Mouse (Mus musculus) left cerebral cortex, adult 8-10 months (tissue): ENCODE data around the gene Tnnc2. TPM values are rescaled to one million over a fixed set of nuclear protein-coding genes. Genes with fewer than 3 reads are reported as not detected.

ENCODE experiments used
- DNase-seq, 2 experiments: peaks; one replicate each; pipeline ENCODE4 v3.0.0; 2022; ENCODE audit warnings: low spot score in 2 of 2
- total RNA-seq, 4 experiments: library from RNA; stranded (reverse); gene quantifications; 2 replicates each; pipeline ENCODE4 v1.2.4; 2022

The Tnnc2 gene
- total RNA-seq: 1 to 10 TPM in 3 of 4 experiments, not detected in 1; 1.7 to 5.6 (median 4.5) TPM

DNA sequence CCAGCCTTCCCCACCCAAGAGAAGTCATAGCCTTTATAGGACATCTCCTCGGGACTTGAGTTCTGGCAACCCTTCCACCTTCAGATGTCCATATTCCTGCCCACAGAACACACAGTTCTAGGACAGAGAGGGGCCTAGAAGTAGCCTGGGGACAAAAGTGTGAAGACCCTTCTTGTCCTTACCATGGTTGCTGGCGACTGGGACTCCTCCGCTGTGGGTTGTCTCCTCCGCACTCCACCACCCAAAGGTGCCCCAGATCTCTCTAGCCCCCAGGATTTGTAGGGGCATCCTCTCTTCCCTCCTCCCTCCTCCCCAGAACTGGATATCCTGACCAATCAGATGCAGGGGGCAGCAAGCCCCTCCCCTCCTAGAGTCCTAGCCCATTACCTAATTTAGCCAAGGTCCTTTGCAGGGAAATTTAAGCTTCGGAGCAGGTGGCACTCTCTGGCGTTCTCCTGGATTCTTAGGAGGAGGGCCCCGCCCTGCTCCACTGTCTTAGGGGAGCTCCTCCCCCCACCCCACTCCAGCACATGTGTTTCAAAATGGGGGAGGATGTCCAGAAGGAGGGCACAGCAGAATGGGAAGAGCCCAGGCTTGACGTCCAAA is at the start of gene Tnnc2:
Tnnc2 (minus strand) TSS at position 487 of the 606 bp plus-strand sequence.
- no peak for DNase-seq

- DNase-seq: no peak
These were observed 49.3 kb upstream of the Tnnc2 start for GRCm38 (mm10) chr2:164829090-164829489.

DNA sequence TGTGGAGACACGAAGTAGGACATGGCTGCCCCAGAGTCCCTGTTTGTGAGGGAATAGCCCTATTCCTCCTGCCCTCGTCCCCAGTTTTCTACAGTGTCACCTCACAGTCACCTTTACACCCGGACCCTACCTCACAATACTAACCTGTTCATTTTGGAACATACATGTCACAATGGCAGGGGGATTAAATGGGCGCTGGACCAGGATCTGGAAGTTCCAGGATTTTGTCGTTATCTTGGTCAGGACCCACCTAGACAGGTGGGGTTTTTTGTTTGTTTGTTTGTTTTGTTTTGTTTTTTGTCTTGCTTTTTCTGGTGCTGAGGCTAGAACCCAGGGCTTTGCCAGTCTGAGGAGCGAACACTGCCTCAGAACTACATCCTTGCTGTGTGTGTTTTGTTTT is 48.7 kb upstream of the Tnnc2 start, which contains the start of gene Spata25:
Spata25 (minus strand) TSS at position 101 of the 400 bp plus-strand sequence.
- no peak for DNase-seq

GRCm38 (mm10) chr2:164827146-164827850 is 47.5 kb upstream of the Tnnc2 start:
- no peak for DNase-seq

GRCm38 (mm10) chr2:164825521-164825920 is 45.8 kb upstream of the Tnnc2 start:
- DNase-seq: no peak

GRCm38 (mm10) chr2:164823969-164824368 is 44.2 kb upstream of the Tnnc2 start:
- no peak for DNase-seq

DNA sequence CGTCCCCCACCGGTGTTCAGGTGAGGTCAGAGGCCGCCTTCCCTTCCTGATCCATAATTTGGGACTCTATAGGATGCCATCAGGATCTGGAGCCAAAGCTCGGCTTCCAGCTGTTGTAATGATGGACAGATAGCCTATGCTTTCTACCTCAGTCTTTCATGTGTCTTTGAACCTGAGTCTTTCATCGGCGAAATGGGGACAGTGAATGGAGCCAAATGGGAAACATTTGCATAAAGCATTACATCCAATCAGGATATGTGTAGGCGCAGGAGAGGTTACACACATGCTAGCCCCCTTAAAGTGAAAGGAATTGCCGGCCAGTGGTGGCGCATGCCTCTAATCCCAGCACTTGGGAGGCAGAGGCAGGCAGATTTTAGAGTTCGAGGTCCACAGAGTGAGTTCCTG is 43.4 kb upstream of the Tnnc2 start:
- no peak for DNase-seq

GRCm38 (mm10) chr2:164822636-164823165 is 42.9 kb upstream of the Tnnc2 start, which contains the start of gene Zswim1:
TSS of gene Zswim1 (plus strand) at chr2:164822686.
- DNase-seq: peak; percentile 99 to 100

GRCm38 (mm10) chr2:164821060-164821459 is 41.3 kb upstream of the Tnnc2 start:
- no peak for DNase-seq

GRCm38 (mm10) chr2:164817703-164818102 is 37.9 kb upstream of the Tnnc2 start:
- DNase-seq: no peak

DNA sequence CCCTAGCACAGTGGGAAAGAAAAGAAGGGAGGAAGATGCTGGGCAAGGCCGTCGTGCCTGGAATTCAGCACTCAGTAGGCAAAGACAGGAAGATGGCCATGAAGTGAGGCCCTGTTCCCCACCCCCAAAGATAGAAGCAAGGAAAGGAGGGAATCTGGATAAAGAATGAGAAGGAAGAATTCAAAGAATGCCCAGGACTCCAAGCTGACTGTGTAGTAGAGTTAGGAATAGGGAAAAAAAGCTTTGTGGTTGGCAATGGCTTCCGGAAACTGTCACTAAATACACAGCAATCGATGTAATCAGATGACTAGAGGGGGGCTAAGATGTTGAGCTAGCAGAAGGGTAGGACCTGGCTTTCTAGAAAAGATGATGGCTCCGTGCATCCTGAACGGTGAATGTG is 37.4 kb upstream of the Tnnc2 start:
- no peak for DNase-seq

DNA sequence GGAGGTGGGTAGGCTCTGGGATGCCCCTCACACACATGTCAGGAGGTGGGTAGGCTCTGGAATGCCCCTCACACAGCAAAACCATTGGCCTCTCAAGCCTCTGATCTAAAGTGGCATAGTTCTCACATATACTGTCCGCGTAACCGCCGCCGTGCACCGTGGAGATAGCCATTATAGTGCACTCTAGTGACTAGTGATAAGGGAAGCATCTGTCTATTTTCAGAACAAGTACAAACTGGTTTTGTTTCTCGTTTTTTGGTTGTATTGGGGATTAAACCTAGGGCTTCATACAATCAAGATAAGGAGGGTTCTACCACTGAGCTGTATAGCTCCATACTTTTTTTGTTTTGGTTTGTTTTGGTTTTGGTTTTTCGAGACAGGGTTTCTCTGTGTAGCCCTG is 36.1 kb upstream of the Tnnc2 start:
- no peak for DNase-seq

- DNase-seq: no peak
These were observed 35.6 kb upstream of the Tnnc2 start for GRCm38 (mm10) chr2:164815348-164815747.

DNA sequence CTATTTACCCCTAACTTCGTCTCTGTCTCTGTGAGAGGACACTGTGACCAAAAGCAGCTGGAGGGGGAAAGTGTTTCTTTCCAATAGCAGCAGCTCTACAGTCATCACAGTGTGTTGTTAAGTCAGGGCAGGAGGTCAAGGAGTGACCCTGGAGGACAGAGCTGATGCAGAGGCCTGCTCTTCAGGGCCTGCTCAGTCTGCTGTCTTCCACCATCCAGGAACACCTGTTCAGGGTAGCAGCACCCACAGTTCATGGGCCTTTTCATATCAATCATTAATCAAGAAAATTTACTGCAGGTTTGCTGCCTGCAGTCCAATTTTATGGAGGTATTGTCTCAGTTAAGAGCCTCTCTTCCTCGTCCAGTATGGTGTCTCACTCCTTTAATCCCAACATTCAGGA is 33.8 kb upstream of the Tnnc2 start:
- no peak for DNase-seq

GRCm38 (mm10) chr2:164806614-164807013 is 26.8 kb upstream of the Tnnc2 start:
- DNase-seq: no peak

DNA sequence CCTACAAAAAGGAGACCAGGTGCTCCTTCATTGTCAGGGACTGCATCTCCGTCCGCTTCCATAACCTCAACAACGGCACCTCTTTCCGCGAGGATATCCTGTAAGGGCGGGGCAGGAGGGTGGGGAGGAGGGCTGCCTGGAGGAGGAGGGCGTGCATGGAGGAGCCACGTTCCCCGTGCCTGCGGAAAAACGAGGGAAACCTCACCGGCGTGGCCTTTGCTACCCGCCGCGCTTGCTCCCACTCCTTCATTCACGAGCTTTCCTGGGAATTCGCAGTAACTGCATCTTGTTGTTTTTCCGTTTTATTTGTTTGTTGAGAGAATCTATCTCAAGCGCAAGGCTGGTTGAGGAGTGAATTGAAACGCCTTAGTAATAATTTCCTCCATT is 25.6 kb upstream of the Tnnc2 start:
- no peak for DNase-seq

GRCm38 (mm10) chr2:164804533-164805331 is 25.0 kb upstream of the Tnnc2 start, which contains the start of the genes Acot8 and Zswim3:
TSS of gene Acot8 (minus strand) at chr2:164804882.
TSS of gene Zswim3 (plus strand) at chr2:164805098.
- DNase-seq: peak; percentile 97 to 99

DNA sequence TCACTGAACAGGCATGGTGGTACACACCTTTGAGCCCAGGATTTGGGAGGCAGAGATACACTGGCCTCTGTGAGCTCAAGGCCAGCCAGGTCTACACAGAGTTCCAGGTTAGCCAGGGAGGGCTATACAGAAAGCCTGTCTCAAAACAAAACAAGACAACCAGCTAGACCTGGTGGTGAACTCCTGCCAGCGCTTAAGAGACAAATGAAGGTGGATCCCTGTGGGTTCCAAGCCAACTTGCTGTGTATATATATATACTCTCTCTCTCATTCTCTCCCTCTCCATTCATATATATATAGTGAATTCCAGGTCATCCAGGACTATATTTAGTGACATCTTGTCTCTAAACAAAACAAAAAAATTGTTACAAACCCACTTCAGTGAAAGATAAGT is 24.1 kb upstream of the Tnnc2 start:
- DNase-seq: no peak

DNA sequence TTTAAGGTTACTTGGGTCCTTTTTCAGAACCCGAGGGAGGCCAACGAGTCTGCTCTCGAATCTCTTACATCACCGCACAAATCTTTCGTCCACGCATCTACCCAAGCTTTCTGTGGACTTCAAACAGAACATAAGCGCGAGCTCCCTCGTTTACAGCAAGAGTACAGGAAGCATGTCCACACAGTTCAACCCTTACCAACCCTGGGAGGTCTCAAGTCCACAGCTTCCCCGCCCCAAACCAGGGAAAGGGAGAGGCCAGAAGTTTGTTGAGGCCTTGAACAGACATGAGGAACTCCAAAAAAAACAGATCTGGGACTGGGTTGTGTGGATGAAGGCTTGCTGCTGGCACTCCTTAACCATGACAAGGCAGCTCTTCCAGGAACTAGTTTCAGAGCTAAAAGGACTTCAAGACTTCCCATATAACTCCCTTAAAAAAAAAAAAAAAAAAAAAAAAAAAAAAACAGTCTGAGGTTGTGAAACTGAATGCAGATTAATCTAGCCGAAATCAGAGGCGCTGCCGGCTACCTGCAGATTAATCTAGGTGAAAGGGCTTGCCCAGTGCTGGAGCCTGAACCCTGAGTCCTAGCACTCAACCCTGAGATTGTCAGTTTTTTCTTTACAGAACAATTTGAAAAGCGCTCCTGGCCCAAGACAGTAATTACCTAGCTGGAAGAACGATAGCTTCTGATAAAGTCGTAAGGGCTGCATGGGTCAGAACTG is 23.6 kb upstream of the Tnnc2 start:
- DNase-seq: no peak

DNA sequence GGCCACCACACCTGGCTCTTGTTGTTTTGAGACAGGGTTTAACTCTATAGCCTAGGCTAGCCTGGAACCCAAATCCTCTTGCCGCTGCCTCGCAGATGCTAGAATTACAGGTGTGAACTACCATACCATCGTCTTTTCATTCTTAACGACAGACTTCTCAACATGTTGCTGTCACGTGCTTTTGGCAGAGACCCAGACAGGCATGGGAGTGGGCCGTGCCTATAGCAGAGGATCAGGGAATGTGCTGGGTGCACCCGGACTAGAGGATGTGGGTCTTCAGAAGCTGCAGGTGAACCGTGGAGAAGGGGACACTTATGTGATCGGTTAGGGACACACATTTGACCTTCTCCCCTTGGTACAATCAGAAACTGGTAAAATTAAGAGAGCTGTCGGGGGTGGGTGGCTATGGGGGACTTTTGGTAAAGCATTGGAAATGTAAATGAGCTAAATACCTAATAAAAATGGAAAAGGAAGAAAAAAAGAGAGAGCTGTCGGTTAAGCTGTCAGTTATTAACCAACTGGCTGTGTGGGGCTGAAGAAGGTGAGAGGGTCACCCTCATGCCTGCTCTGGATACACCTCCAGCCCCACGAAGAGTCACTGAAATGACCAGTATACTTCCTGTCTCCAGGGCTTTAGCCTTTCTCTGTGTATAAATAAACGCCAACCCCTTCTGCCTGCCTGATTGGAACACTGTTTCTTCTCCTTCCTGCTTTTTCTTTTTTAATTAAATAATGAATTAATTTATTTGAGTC is 20.7 kb upstream of the Tnnc2 start:
- DNase-seq: no peak
